Mouse (Mus musculus) E14TG2a.4 (cell line): ENCODE results near the gene Sympk.
A peak's percentile ranks its signal among the peaks of the same experiment; 100 is the strongest.

Source experiments
- H3K27me3 ChIP-seq: 2 replicates; pipeline ENCODE4 v1.6.1; 2014; ENCODE audit warnings: low read length, control low read depth; ENCODE audit not compliant: insufficient read depth
- H3K36me3 ChIP-seq: 2 replicates; pipeline ENCODE4 v1.6.1; 2014; ENCODE audit warnings: low read length, control low read depth; ENCODE audit not compliant: insufficient read depth
- H3K4me1 ChIP-seq: replicated peaks from 2 replicates; pipeline ENCODE4 v1.6.1; 2014; ENCODE audit warnings: low read depth, low read length, control low read depth
- H3K4me3 ChIP-seq: replicated peaks from 2 replicates; pipeline ENCODE4 v1.5.1; 2014; ENCODE audit warnings: mild to moderate bottlenecking, low read length
- H3K9me3 ChIP-seq: 2 replicates; pipeline ENCODE4 v1.6.1; 2014; ENCODE audit warnings: low read length, control low read depth
- CTCF ChIP-seq: conservative IDR thresholded peaks from 2 replicates; pipeline ENCODE4 v1.5.1; 2014; ENCODE audit warnings: low read length
- NANOG ChIP-seq: IDR thresholded peaks from 2 replicates; pipeline ENCODE4 v1.6.1; 2014; ENCODE audit warnings: borderline replicate concordance, low read length, mixed read lengths
- POU5F1 ChIP-seq: IDR thresholded peaks from 2 replicates; pipeline ENCODE4 v1.6.1; 2014; ENCODE audit warnings: low read length, borderline replicate concordance

Sympk gene

GRCm38 (mm10) chr7:19094826-19095750, 70.9 kb downstream of the Sympk start:
- no peaks in the 10 kb centered on the region for H3K9me3 ChIP-seq
- TF ChIP-seq CTCF = no peak
- TF ChIP-seq POU5F1 = no peak
- no peak for TF ChIP-seq NANOG
- H3K27me3 ChIP-seq = peaks cover 73% of the 10 kb centered on the region
- peaks cover 22% of the 10 kb centered on the region for H3K36me3 ChIP-seq
- H3K4me3 ChIP-seq = peak overlapping the region; percentile 83
- H3K4me1 ChIP-seq = peaks cover 67% of the 10 kb centered on the region

GRCm38 (mm10) chr7:19095751-19096110, 71.6 kb downstream of the Sympk start:
- peaks cover 75% of the 10 kb centered on the region for H3K27me3 ChIP-seq
- peaks cover 16% of the 10 kb centered on the region for H3K36me3 ChIP-seq

GRCm38 (mm10) chr7:19096421-19096976, 72.3 kb downstream of the Sympk start:
- Histone ChIP-seq H3K36me3 (peaks cover 8% of the 10 kb centered on the region), H3K9me3 (no peaks in the 10 kb centered on the region), H3K4me3 (peak overlapping the region; percentile 83), H3K27me3 (peaks cover 74% of the 10 kb centered on the region), H3K4me1 (peaks cover 53% of the 10 kb centered on the region)
- no peak for TF ChIP-seq POU5F1
- no peak for TF ChIP-seq CTCF
- no peak for TF ChIP-seq NANOG

More at GRCm38 (mm10) chr7:19095751-19096110, 71.6 kb downstream of the Sympk start:
- H3K9me3 ChIP-seq = no peaks in the 10 kb centered on the region
- peak overlapping the region; percentile 83 for H3K4me3 ChIP-seq
- H3K4me1 ChIP-seq = peaks cover 61% of the 10 kb centered on the region
- TF ChIP-seq CTCF (no peak), NANOG (no peak), POU5F1 (no peak)

- H3K4me1 ChIP-seq = peaks cover 46% of the 10 kb centered on the region
- H3K27me3 ChIP-seq = peaks cover 73% of the 10 kb centered on the region
- TF ChIP-seq NANOG (no peak), POU5F1 (no peak), CTCF (no peak)
- 0 out of 2 replicates have a peak, but pooled peaks cover under 1% of the 10 kb centered on the region for H3K36me3 ChIP-seq
- no peaks in the 10 kb centered on the region for H3K9me3 ChIP-seq
- H3K4me3 ChIP-seq = no peak overlapping the region
Observed at GRCm38 (mm10) chr7:19097217-19097616, 73.0 kb downstream of the Sympk start.

- Histone ChIP-seq H3K4me3 (no peak overlapping the region), H3K36me3 (no peaks in the 10 kb centered on the region), H3K27me3 (peaks cover 76% of the 10 kb centered on the region), H3K4me1 (peaks cover 39% of the 10 kb centered on the region), H3K9me3 (no peaks in the 10 kb centered on the region)
- no peak for TF ChIP-seq POU5F1
- no peak for TF ChIP-seq CTCF
- TF ChIP-seq NANOG = no peak
Observed at GRCm38 (mm10) chr7:19097863-19098262, 73.7 kb downstream of the Sympk start.

GRCm38 (mm10) chr7:19098811-19099210, 74.6 kb downstream of the Sympk start:
- Histone ChIP-seq H3K9me3 (no peaks in the 10 kb centered on the region), H3K27me3 (peaks cover 85% of the 10 kb centered on the region), H3K4me3 (no peak overlapping the region), H3K36me3 (no peaks in the 10 kb centered on the region), H3K4me1 (peaks cover 31% of the 10 kb centered on the region)
- no peak for TF ChIP-seq CTCF
- no peak for TF ChIP-seq NANOG
- TF ChIP-seq POU5F1 = no peak

- H3K4me1 ChIP-seq = peaks cover 28% of the 10 kb centered on the region
- H3K4me3 ChIP-seq = no peak overlapping the region
- TF ChIP-seq NANOG (no peak), CTCF (no peak), POU5F1 (no peak)
- no peaks in the 10 kb centered on the region for H3K36me3 ChIP-seq
- H3K9me3 ChIP-seq = no peaks in the 10 kb centered on the region
- H3K27me3 ChIP-seq = peaks cover 93% of the 10 kb centered on the region
Observed at GRCm38 (mm10) chr7:19100290-19100689, 76.1 kb downstream of the Sympk start.

GRCm38 (mm10) chr7:19103741-19104140, 79.6 kb downstream of the Sympk start:
- H3K9me3 ChIP-seq = no peaks in the 10 kb centered on the region
- peaks cover 5% of the 10 kb centered on the region for H3K4me1 ChIP-seq
- no peaks in the 10 kb centered on the region for H3K36me3 ChIP-seq
- H3K4me3 ChIP-seq = no peak overlapping the region
- no peak for TF ChIP-seq NANOG
- TF ChIP-seq CTCF = no peak
- TF ChIP-seq POU5F1 = no peak
- H3K27me3 ChIP-seq = peaks cover 82% of the 10 kb centered on the region
